Mouse (Mus musculus) midbrain, embryonic 16.5 days (tissue): Measurements from ENCODE around the gene Slc41a3. TPM values are rescaled to one million over a fixed set of nuclear protein-coding genes. Genes with fewer than 3 reads are reported as not detected.

Experiments
- ATAC-seq: fragments of 200-750 bp; cut with Nextera tagmentation; 2 replicates; pipeline ENCODE4 v1.8.0; 2017; ENCODE audit warnings: moderate TSS enrichment
- H3K27ac ChIP-seq: fragments of 300-500 bp; sonication (generic); 2 replicates; pipeline ENCODE4 v1.5.1; 2014; ENCODE audit warnings: mild to moderate bottlenecking, low read length, mixed read lengths
- H3K27me3 ChIP-seq: fragments of 300-500 bp; sonication (generic); 2 replicates; pipeline ENCODE4 v1.6.1; 2014; ENCODE audit warnings: low read depth, low read length, mixed read lengths; ENCODE audit not compliant: control insufficient read depth, insufficient read depth
- H3K36me3 ChIP-seq: fragments of 300-500 bp; sonication (generic); 2 replicates; pipeline ENCODE4 v1.6.1; 2014; ENCODE audit warnings: mild to moderate bottlenecking, low read length, moderate library complexity, mixed read lengths; ENCODE audit not compliant: control insufficient read depth, insufficient read depth
- H3K4me1 ChIP-seq: fragments of 300-500 bp; sonication (generic); 2 replicates; pipeline ENCODE4 v1.6.1; 2014; ENCODE audit warnings: mild to moderate bottlenecking, low read length, mixed read lengths; ENCODE audit not compliant: control insufficient read depth, insufficient read depth
- H3K4me2 ChIP-seq: fragments of 300-500 bp; sonication (generic); 2 replicates; pipeline ENCODE4 v1.6.1; 2014; ENCODE audit warnings: mild to moderate bottlenecking, low read length, mixed read lengths
- H3K4me3 ChIP-seq: fragments of 300-500 bp; sonication (generic); 2 replicates; pipeline ENCODE4 v1.5.1; 2014; ENCODE audit warnings: low read depth, mild to moderate bottlenecking, low read length, moderate library complexity, mixed read lengths
- H3K9ac ChIP-seq: fragments of 300-500 bp; sonication (generic); 2 replicates; pipeline ENCODE4 v1.6.1; 2014; ENCODE audit warnings: low read depth, low read length, mixed read lengths
- H3K9me3 ChIP-seq: fragments of 300-500 bp; sonication (generic); replicated peaks from 2 replicates; pipeline ENCODE4 v1.6.1; 2014; ENCODE audit warnings: mild to moderate bottlenecking, low read length, mixed read lengths; ENCODE audit not compliant: control insufficient read depth, poor library complexity, severe bottlenecking
- WGBS: fragments of 180-500 bp; shearing (Covaris S2); extraction: QIAGEN DNeasy Blood & Tissue Kit; methylation state at CpG from one replicate; pipeline ENCODE4 v1.1.7; 2014; 5-methylcytosine and 5-hydroxymethylcytosine counted together
- polyA plus RNA-seq: library from polyadenylated mRNA; unstranded; fragments of >200 nt; fragmentation: Nextera tagmentation; extraction: Ambion mirVana; gene quantifications from 2 replicates; pipeline ENCODE4 v1.2.1, GENCODE M21; 2015

The Slc41a3 gene
- polyA plus RNA-seq, 1 experiment from 2014 or later, result 8.1 TPM

- peak; percentile 12; the same call in 1 of the 2 replicates for ATAC-seq
Measured at GRCm38 (mm10) chr6:90604130-90604529, 395 bp upstream of the Slc41a3 start.

GRCm38 (mm10) chr6:90605298-90605665, 757 bp downstream of the Slc41a3 start:
- Histone ChIP-seq H3K4me3 (peak overlapping the region; percentile 70), H3K27me3 (no peaks in the 10 kb centered on the region), H3K9me3 (no peaks in the 10 kb centered on the region), H3K36me3 (no peaks in the 10 kb centered on the region), H3K4me2 (peak overlapping the region; percentile 92), H3K9ac (peak overlapping the region; percentile 77), H3K4me1 (peaks cover 5% of the 10 kb centered on the region; the same call in 1 of the 2 replicates), H3K27ac (no peak overlapping the region)
- WGBS, result 14% methylated on average over 5 of the region's 5 CpGs
- ATAC-seq, result peak; percentile 9; the same call in 1 of the 2 replicates

More at GRCm38 (mm10) chr6:90604130-90604529, 395 bp upstream of the Slc41a3 start:
- Histone ChIP-seq H3K9me3 (no peaks in the 10 kb centered on the region), H3K4me1 (peaks cover 5% of the 10 kb centered on the region; the same call in 1 of the 2 replicates), H3K9ac (no peak overlapping the region), H3K36me3 (no peaks in the 10 kb centered on the region), H3K4me3 (peak overlapping the region; percentile 70), H3K27ac (no peak overlapping the region), H3K27me3 (no peaks in the 10 kb centered on the region), H3K4me2 (peak overlapping the region; percentile 92)
- 50% methylated on average over 3 of the region's 3 CpGs for WGBS

GRCm38 (mm10) chr6:90606538-90606937, 2.0 kb downstream of the Slc41a3 start:
- Histone ChIP-seq H3K36me3 (no peaks in the 10 kb centered on the region), H3K9ac (no peak overlapping the region), H3K9me3 (no peaks in the 10 kb centered on the region), H3K4me3 (no peak overlapping the region), H3K27me3 (no peaks in the 10 kb centered on the region), H3K4me2 (no peak overlapping the region), H3K4me1 (peaks cover 5% of the 10 kb centered on the region; the same call in 1 of the 2 replicates), H3K27ac (no peak overlapping the region)
- ATAC-seq, result no peak
- 25% methylated on average over 7 of the region's 7 CpGs for WGBS

- no peak overlapping the region for H3K9ac ChIP-seq
- WGBS, result 17% methylated on average over 5 of the region's 5 CpGs
- H3K4me1 ChIP-seq, result peaks cover 5% of the 10 kb centered on the region; the same call in 1 of the 2 replicates
- no peaks in the 10 kb centered on the region for H3K27me3 ChIP-seq
- no peaks in the 10 kb centered on the region for H3K36me3 ChIP-seq
- ATAC-seq, result no peak
- no peak overlapping the region for H3K4me2 ChIP-seq
- no peaks in the 10 kb centered on the region for H3K9me3 ChIP-seq
- H3K27ac ChIP-seq, result no peak overlapping the region
- H3K4me3 ChIP-seq, result no peak overlapping the region
Measured at GRCm38 (mm10) chr6:90607196-90607595, 2.7 kb downstream of the Slc41a3 start.

GRCm38 (mm10) chr6:90608186-90608585, 3.7 kb downstream of the Slc41a3 start:
- Histone ChIP-seq H3K9ac (no peak overlapping the region), H3K9me3 (no peaks in the 10 kb centered on the region), H3K36me3 (no peaks in the 10 kb centered on the region), H3K4me3 (no peak overlapping the region), H3K27ac (no peak overlapping the region), H3K4me2 (no peak overlapping the region), H3K4me1 (peaks cover 5% of the 10 kb centered on the region; the same call in 1 of the 2 replicates), H3K27me3 (no peaks in the 10 kb centered on the region)
- 73% methylated on average over 6 of the region's 6 CpGs for WGBS
- ATAC-seq, result no peak

GRCm38 (mm10) chr6:90610248-90610647, 5.7 kb downstream of the Slc41a3 start:
- Histone ChIP-seq H3K27me3 (no peaks in the 10 kb centered on the region), H3K36me3 (no peaks in the 10 kb centered on the region), H3K4me1 (peaks cover 2% of the 10 kb centered on the region; the same call in 1 of the 2 replicates), H3K9me3 (no peaks in the 10 kb centered on the region), H3K4me2 (no peak overlapping the region), H3K9ac (no peak overlapping the region), H3K27ac (no peak overlapping the region), H3K4me3 (no peak overlapping the region)
- no peak for ATAC-seq
- WGBS, result 93% methylated on average over 5 of the region's 5 CpGs

GRCm38 (mm10) chr6:90613277-90613676, 8.8 kb downstream of the Slc41a3 start:
- no peak overlapping the region for H3K4me2 ChIP-seq
- no peak for ATAC-seq
- no peaks in the 10 kb centered on the region for H3K27me3 ChIP-seq
- no peak overlapping the region for H3K27ac ChIP-seq
- H3K9me3 ChIP-seq, result no peaks in the 10 kb centered on the region
- no peak overlapping the region for H3K9ac ChIP-seq
- 85% methylated on average over 8 of the region's 8 CpGs for WGBS
- H3K4me3 ChIP-seq, result no peak overlapping the region
- H3K4me1 ChIP-seq, result no peaks in the 10 kb centered on the region
- H3K36me3 ChIP-seq, result no peaks in the 10 kb centered on the region

- 69% methylated on average over 7 of the region's 7 CpGs for WGBS
Measured at GRCm38 (mm10) chr6:90615362-90615761, 10.8 kb downstream of the Slc41a3 start.

GRCm38 (mm10) chr6:90615991-90616390, 11.5 kb downstream of the Slc41a3 start:
- H3K9ac ChIP-seq, result no peak overlapping the region
- H3K9me3 ChIP-seq, result no peaks in the 10 kb centered on the region
- 65% methylated on average over 6 of the region's 6 CpGs for WGBS
- no peaks in the 10 kb centered on the region for H3K36me3 ChIP-seq
- no peaks in the 10 kb centered on the region for H3K4me1 ChIP-seq
- H3K27me3 ChIP-seq, result no peaks in the 10 kb centered on the region
- no peak overlapping the region for H3K27ac ChIP-seq
- no peak overlapping the region for H3K4me2 ChIP-seq
- no peak for ATAC-seq
- no peak overlapping the region for H3K4me3 ChIP-seq

More at GRCm38 (mm10) chr6:90615362-90615761, 10.8 kb downstream of the Slc41a3 start:
- H3K4me3 ChIP-seq, result no peak overlapping the region
- H3K27me3 ChIP-seq, result no peaks in the 10 kb centered on the region
- H3K4me1 ChIP-seq, result no peaks in the 10 kb centered on the region
- no peak overlapping the region for H3K4me2 ChIP-seq
- ATAC-seq, result 0 out of 2 replicates have a peak, but pooled peaks have one; percentile 37
- no peak overlapping the region for H3K9ac ChIP-seq
- no peaks in the 10 kb centered on the region for H3K36me3 ChIP-seq
- H3K9me3 ChIP-seq, result no peaks in the 10 kb centered on the region
- no peak overlapping the region for H3K27ac ChIP-seq
